Mouse (Mus musculus) effector memory CD4-positive, alpha-beta T cell, adult 7 months (primary cell): ENCODE measurements around the gene Cyp3a25. TPM values are rescaled to one million over a fixed set of nuclear protein-coding genes. Genes with fewer than 3 reads are reported as not detected.

Source experiments
- polyA plus RNA-seq: library from polyadenylated mRNA; unstranded; fragments of 100-300 nt; shearing (Covaris generic); gene quantifications from one replicate; pipeline ENCODE4 v1.2.1, GENCODE M21; 2017

Gene Cyp3a25
- not detected for polyA plus RNA-seq

GRCm38 (mm10) chr5:146009509-146009908 is at the start of gene Cyp3a25:
TSS of gene Cyp3a25 (minus strand) at chr5:146009618.

Other genes starting within 250 kb of the Cyp3a25 start
- not detected for gene Cyp3a44, start 203.7 kb downstream of the Cyp3a25 start, polyA plus RNA-seq
- gene Cyp3a11, start 129.7 kb downstream of the Cyp3a25 start, polyA plus RNA-seq = not detected
- gene Cyp3a59, start 69.6 kb upstream of the Cyp3a25 start, polyA plus RNA-seq = not detected
- not detected for gene Gm5565, start 150.9 kb upstream of the Cyp3a25 start, polyA plus RNA-seq
- not detected for gene Gm6309, start 161.1 kb upstream of the Cyp3a25 start, polyA plus RNA-seq
- gene 1700001J03Rik, start 175.7 kb upstream of the Cyp3a25 start, polyA plus RNA-seq = not detected
- 76.1 TPM for gene Rnf6, start 211.9 kb upstream of the Cyp3a25 start, polyA plus RNA-seq
- gene Cdk8, start 221.6 kb upstream of the Cyp3a25 start, polyA plus RNA-seq = 14.2 TPM